Mouse (Mus musculus): ENCODE measurements at regions not wholly inside any gene's neighbourhood (a gene's known extent, or its start where the extent isn't known, plus 50 kb on each side); places are given as distances from the start of the nearest gene placed in this dataset.

- DNase-seq = no peak
These were observed 329.7 kb upstream of the Chrm2 start for GRCm38 (mm10) chr6:36058206-36058605.

- DNase-seq = no peak
These were observed 327.5 kb upstream of the Chrm2 start for GRCm38 (mm10) chr6:36060411-36060810.

- no peak for DNase-seq
These were observed 323.0 kb upstream of the Chrm2 start for GRCm38 (mm10) chr6:36064919-36065318.

- no peak for DNase-seq
These were observed 319.2 kb upstream of the Chrm2 start for GRCm38 (mm10) chr6:36068690-36069089.

- DNase-seq = no peak
These were observed 308.3 kb upstream of the Chrm2 start for GRCm38 (mm10) chr6:36079559-36079958.

- no peak for DNase-seq
These were observed 294.3 kb upstream of the Chrm2 start for GRCm38 (mm10) chr6:36093584-36093983.

- DNase-seq = no peak
These were observed 293.8 kb upstream of the Chrm2 start for GRCm38 (mm10) chr6:36094075-36094474.

GRCm38 (mm10) chr6:36097391-36097790 is 290.5 kb upstream of the Chrm2 start:
- no peak for DNase-seq

GRCm38 (mm10) chr6:36098179-36098578 is 289.7 kb upstream of the Chrm2 start:
- DNase-seq = no peak

- no peak for DNase-seq
These were observed 279.1 kb upstream of the Chrm2 start for GRCm38 (mm10) chr6:36108830-36109229.

- no peak for DNase-seq
These were observed 250.7 kb upstream of the Chrm2 start for GRCm38 (mm10) chr6:36137223-36137622.

GRCm38 (mm10) chr6:36147267-36147666 is 240.6 kb upstream of the Chrm2 start:
- no peak for DNase-seq

GRCm38 (mm10) chr6:36174514-36174913 is 213.4 kb upstream of the Chrm2 start:
- DNase-seq = no peak

GRCm38 (mm10) chr6:36175112-36175511 is 212.8 kb upstream of the Chrm2 start:
- no peak for DNase-seq

GRCm38 (mm10) chr6:36179895-36180294 is 208.0 kb upstream of the Chrm2 start:
- no peak for DNase-seq

- DNase-seq = no peak
These were observed 205.2 kb upstream of the Chrm2 start for GRCm38 (mm10) chr6:36182698-36183097.

- no peak for DNase-seq
These were observed 181.2 kb upstream of the Chrm2 start for GRCm38 (mm10) chr6:36206666-36207065.

GRCm38 (mm10) chr6:36221308-36221707 is 166.6 kb upstream of the Chrm2 start:
- no peak for DNase-seq

- no peak for DNase-seq
These were observed 153.4 kb upstream of the Chrm2 start for GRCm38 (mm10) chr6:36234438-36234837.

GRCm38 (mm10) chr6:36247027-36247426 is 140.9 kb upstream of the Chrm2 start:
- DNase-seq = no peak

GRCm38 (mm10) chr6:36248219-36248618 is 139.7 kb upstream of the Chrm2 start:
- DNase-seq = no peak

GRCm38 (mm10) chr6:36249047-36249446 is 138.8 kb upstream of the Chrm2 start:
- peak; percentile 15 for DNase-seq

GRCm38 (mm10) chr6:36266717-36267402 is 121.0 kb upstream of the Chrm2 start:
- no peak for DNase-seq

- no peak for DNase-seq
These were observed 101.2 kb upstream of the Chrm2 start for GRCm38 (mm10) chr6:36286664-36287063.

- DNase-seq = no peak
These were observed 74.3 kb upstream of the Chrm2 start for GRCm38 (mm10) chr6:36313586-36313985.

All from cerebellum, adult 9-10 months (tissue).